Mouse (Mus musculus) C2C12 (cell line): ENCODE data around the gene Sim2.

ENCODE experiments used
- CEBPB ChIP-seq: IDR thresholded peaks from one replicate; pipeline ENCODE4 v1.6.1; 2011; ENCODE audit warnings: low read depth, mild to moderate bottlenecking, control low read depth, moderate library complexity
- CTCF ChIP-seq: IDR thresholded peaks from one replicate; pipeline ENCODE4 v1.5.1; 2011; ENCODE audit not compliant: control insufficient read depth, insufficient read depth, insufficient read length
- MYOG ChIP-seq: IDR thresholded peaks from one replicate; pipeline ENCODE4 v1.6.1; 2011; ENCODE audit not compliant: control insufficient read depth, insufficient read length; ENCODE audit errors: extremely low read depth
- USF1 ChIP-seq: IDR thresholded peaks from one replicate; pipeline ENCODE4 v1.6.1; 2011; ENCODE audit warnings: low read depth, mild to moderate bottlenecking, control low read depth, moderate library complexity

DNA sequence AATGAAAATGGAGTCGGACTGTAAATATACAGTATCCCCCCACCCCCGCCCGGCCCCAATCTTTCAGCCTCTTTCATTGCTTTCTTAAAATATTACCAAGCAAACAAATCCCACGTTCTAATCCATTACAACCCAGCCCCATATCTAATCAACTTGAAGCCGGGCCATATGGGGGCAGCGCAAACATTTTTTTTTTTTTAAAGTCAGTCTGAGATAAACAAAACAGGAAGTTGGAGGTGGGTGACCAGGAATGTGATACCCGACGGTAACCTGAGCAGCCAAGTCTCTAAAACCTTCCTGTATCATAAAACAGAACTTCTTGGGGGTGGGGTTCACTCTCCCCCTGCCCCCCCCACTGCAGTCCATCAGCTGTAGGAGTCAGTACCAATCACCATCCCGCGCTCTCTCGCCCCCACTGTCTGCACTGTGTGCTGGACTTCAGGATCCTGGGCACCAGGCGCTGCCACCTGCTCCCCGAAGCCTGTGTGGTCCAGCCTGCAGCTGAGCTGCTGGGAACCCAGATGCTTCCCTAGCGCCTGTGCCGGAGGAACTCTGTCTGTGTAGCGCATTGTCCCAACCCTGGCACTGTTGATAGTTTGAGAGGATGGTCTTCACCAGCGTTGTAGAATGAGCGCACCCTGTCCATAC lies 43.5 kb upstream of the Sim2 start:
- TF ChIP-seq CTCF (no peak), MYOG (no peak), USF1 (no peak), CEBPB (no peak)
